Mouse (Mus musculus): ENCODE measurements around the gene Tmem243. TPM values are rescaled to one million over a fixed set of nuclear protein-coding genes. Genes with fewer than 3 reads are reported as not detected.
A peak's percentile ranks its signal among the peaks of the same experiment; 100 is the strongest.
"Not testable (repeated sequence)": the region's sequence is repeated elsewhere in the genome, so short reads cannot be mapped to it uniquely, and the experiment has no call there.

Gene Tmem243
- total RNA-seq, 1 experiment = 7.5 TPM

- Histone ChIP-seq H3K36me3 (ENCODE audit: control insufficient read depth, insufficient read depth, low read length, poor library complexity, severe bottlenecking) (peaks cover 2% of the 10 kb centered on the region), H3K9ac (ENCODE audit: insufficient read depth, low read depth, low read length, poor library complexity, severe bottlenecking) (peak within 1 kb of the TSS; percentile 99), H3K9me3 (ENCODE audit: control insufficient read depth, insufficient read depth, low read depth, low read length) (no peaks in the 10 kb centered on the region), H3K27ac (ENCODE audit: insufficient read depth, low read depth, low read length, poor library complexity, severe bottlenecking) (peak within 1 kb of the TSS; percentile 99), H3K4me3 (ENCODE audit: insufficient read depth in 1 of 2, low read depth in 1 of 2, low read length in 2 of 2, poor library complexity in 1 of 2, severe bottlenecking in 1 of 2) (peak within 1 kb of the TSS; percentile 84 to 96), H3K4me1 (ENCODE audit: control insufficient read depth in 2 of 2, insufficient read depth in 2 of 2, low read length in 2 of 2, poor library complexity in 1 of 2) (peaks cover 7 to 8% of the 10 kb centered on the region in 2 experiments; a peak in 3 of 4 replicates)
- in situ Hi-C loops (cut with MboI; ENCODE audit: low sequenced_read_pairs in 2 of 2, unreplicated experiment in 2 of 2) = no loop called here
- TF ChIP-seq HCFC1 (IDR thresholded peaks at IDR 0.05; ENCODE audit: borderline replicate concordance, insufficient read depth, low read length) = peak; percentile 75; the same call in 1 of the 2 replicates
- no peak for TF ChIP-seq ZNF384 (IDR thresholded peaks at IDR 0.05; ENCODE audit: low read depth, low read length)
- peak; percentile 73 for DNase-seq (ENCODE audit: low read depth, low spot score)
Observed at GRCm38 (mm10) chr5:9161456-9162041, 61.1 kb downstream of the Tmem243 start, which contains the start of gene Dmtf1. TSS of gene Dmtf1 (minus strand) at chr5:9161776.

- H3K36me3 ChIP-seq (ENCODE audit: control insufficient read depth, insufficient read depth, low read length, poor library complexity, severe bottlenecking) = peaks cover 2% of the 10 kb centered on the region
- no peak for DNase-seq (ENCODE audit: low read depth, low spot score)
- peaks cover 7% of the 10 kb centered on the region in 2 experiments for H3K4me1 ChIP-seq (ENCODE audit: control insufficient read depth in 2 of 2, insufficient read depth in 2 of 2, low read length in 2 of 2, poor library complexity in 1 of 2)
- TF ChIP-seq ZNF384 (IDR thresholded peaks at IDR 0.05; ENCODE audit: low read depth, low read length) (no peak), HCFC1 (IDR thresholded peaks at IDR 0.05; ENCODE audit: borderline replicate concordance, insufficient read depth, low read length) (no peak)
- peak overlapping the region; percentile 89 for H3K9ac ChIP-seq (ENCODE audit: insufficient read depth, low read depth, low read length, poor library complexity, severe bottlenecking)
- H3K4me3 ChIP-seq (ENCODE audit: insufficient read depth in 1 of 2, low read depth in 1 of 2, low read length in 2 of 2, poor library complexity in 1 of 2, severe bottlenecking in 1 of 2) = peak overlapping the region; percentile 84
- H3K27ac ChIP-seq (ENCODE audit: insufficient read depth, low read depth, low read length, poor library complexity, severe bottlenecking) = peak overlapping the region; percentile 68; the same call in 1 of the 2 replicates
- in situ Hi-C loops (cut with MboI; ENCODE audit: low sequenced_read_pairs in 2 of 2, unreplicated experiment in 2 of 2) = no loop called here
- H3K9me3 ChIP-seq (ENCODE audit: control insufficient read depth, insufficient read depth, low read depth, low read length) = no peaks in the 10 kb centered on the region
Observed at GRCm38 (mm10) chr5:9162088-9162487, 61.6 kb downstream of the Tmem243 start.

- no peaks in the 10 kb centered on the region for H3K9me3 ChIP-seq (ENCODE audit: control insufficient read depth, insufficient read depth, low read depth, low read length)
- DNase-seq (ENCODE audit: low read depth, low spot score) = peak; percentile 21
- no peak overlapping the region for H3K4me3 ChIP-seq (ENCODE audit: insufficient read depth in 1 of 2, low read depth in 1 of 2, low read length in 2 of 2, poor library complexity in 1 of 2, severe bottlenecking in 1 of 2)
- H3K27ac ChIP-seq (ENCODE audit: insufficient read depth, low read depth, low read length, poor library complexity, severe bottlenecking) = no peak overlapping the region
- in situ Hi-C loops (cut with MboI; ENCODE audit: low sequenced_read_pairs in 2 of 2, unreplicated experiment in 2 of 2) = no loop called here
- H3K4me1 ChIP-seq (ENCODE audit: control insufficient read depth in 2 of 2, insufficient read depth in 2 of 2, low read length in 2 of 2, poor library complexity in 1 of 2) = peaks cover 5 to 7% of the 10 kb centered on the region in 2 experiments
- no peak for TF ChIP-seq MAFK (IDR thresholded peaks at IDR 0.05; ENCODE audit: insufficient read depth, low read depth, low read length)
- no peak for TF ChIP-seq CHD2 (IDR thresholded peaks at IDR 0.05; ENCODE audit: low read depth, low read length)
- TF ChIP-seq ZC3H11A (IDR thresholded peaks at IDR 0.05; ENCODE audit: borderline replicate concordance, low read depth, low read length) = no peak
- no peak for TF ChIP-seq HCFC1 (IDR thresholded peaks at IDR 0.05; ENCODE audit: borderline replicate concordance, insufficient read depth, low read length)
- no peak for TF ChIP-seq ZNF384 (IDR thresholded peaks at IDR 0.05; ENCODE audit: low read depth, low read length)
- no peaks in the 10 kb centered on the region for H3K36me3 ChIP-seq (ENCODE audit: control insufficient read depth, insufficient read depth, low read length, poor library complexity, severe bottlenecking)
- no peak overlapping the region for H3K9ac ChIP-seq (ENCODE audit: insufficient read depth, low read depth, low read length, poor library complexity, severe bottlenecking)
Observed at GRCm38 (mm10) chr5:9163411-9163810, 62.9 kb downstream of the Tmem243 start.

GRCm38 (mm10) chr5:9165151-9165550 lies 64.7 kb downstream of the Tmem243 start:
- DNase-seq (ENCODE audit: low read depth, low spot score); H3K9me3 ChIP-seq (ENCODE audit: control insufficient read depth, insufficient read depth, low read depth, low read length); H3K9ac ChIP-seq (ENCODE audit: insufficient read depth, low read depth, low read length, poor library complexity, severe bottlenecking); H3K36me3 ChIP-seq (ENCODE audit: control insufficient read depth, insufficient read depth, low read length, poor library complexity, severe bottlenecking); H3K4me1 ChIP-seq (ENCODE audit: control insufficient read depth in 2 of 2, insufficient read depth in 2 of 2, low read length in 2 of 2, poor library complexity in 1 of 2); H3K27ac ChIP-seq (ENCODE audit: insufficient read depth, low read depth, low read length, poor library complexity, severe bottlenecking); H3K4me3 ChIP-seq (ENCODE audit: insufficient read depth in 1 of 2, low read depth in 1 of 2, low read length in 2 of 2, poor library complexity in 1 of 2, severe bottlenecking in 1 of 2); in situ Hi-C loops (cut with MboI; ENCODE audit: low sequenced_read_pairs in 2 of 2, unreplicated experiment in 2 of 2): not testable (repeated sequence)

- H3K9me3 ChIP-seq (ENCODE audit: control insufficient read depth, insufficient read depth, low read depth, low read length) = no peaks in the 10 kb centered on the region
- no peaks in the 10 kb centered on the region for H3K36me3 ChIP-seq (ENCODE audit: control insufficient read depth, insufficient read depth, low read length, poor library complexity, severe bottlenecking)
- H3K9ac ChIP-seq (ENCODE audit: insufficient read depth, low read depth, low read length, poor library complexity, severe bottlenecking) = no peak overlapping the region
- H3K27ac ChIP-seq (ENCODE audit: insufficient read depth, low read depth, low read length, poor library complexity, severe bottlenecking) = no peak overlapping the region
- peaks cover 4 to 5% of the 10 kb centered on the region in 2 experiments for H3K4me1 ChIP-seq (ENCODE audit: control insufficient read depth in 2 of 2, insufficient read depth in 2 of 2, low read length in 2 of 2, poor library complexity in 1 of 2)
- H3K4me3 ChIP-seq (ENCODE audit: insufficient read depth in 1 of 2, low read depth in 1 of 2, low read length in 2 of 2, poor library complexity in 1 of 2, severe bottlenecking in 1 of 2) = no peak overlapping the region
- no peak for DNase-seq (ENCODE audit: low read depth, low spot score)
- TF ChIP-seq CHD2 (IDR thresholded peaks at IDR 0.05; ENCODE audit: low read depth, low read length) (no peak), ZNF384 (IDR thresholded peaks at IDR 0.05; ENCODE audit: low read depth, low read length) (peak; percentile 52; the same call in 1 of the 2 replicates)
- in situ Hi-C loops (cut with MboI; ENCODE audit: low sequenced_read_pairs in 2 of 2, unreplicated experiment in 2 of 2) = no loop called here
Observed at GRCm38 (mm10) chr5:9166366-9166765, 65.9 kb downstream of the Tmem243 start.

GRCm38 (mm10) chr5:9169328-9170005 lies 69.0 kb downstream of the Tmem243 start:
- H3K9me3 ChIP-seq (ENCODE audit: control insufficient read depth, insufficient read depth, low read depth, low read length) = not testable (repeated sequence)

More at GRCm38 (mm10) chr5:9169328-9170005, 69.0 kb downstream of the Tmem243 start:
- H3K9ac ChIP-seq (ENCODE audit: insufficient read depth, low read depth, low read length, poor library complexity, severe bottlenecking); DNase-seq (ENCODE audit: low read depth, low spot score); H3K27ac ChIP-seq (ENCODE audit: insufficient read depth, low read depth, low read length, poor library complexity, severe bottlenecking); H3K4me1 ChIP-seq (ENCODE audit: control insufficient read depth in 2 of 2, insufficient read depth in 2 of 2, low read length in 2 of 2, poor library complexity in 1 of 2); in situ Hi-C loops (cut with MboI; ENCODE audit: low sequenced_read_pairs in 2 of 2, unreplicated experiment in 2 of 2); H3K4me3 ChIP-seq (ENCODE audit: insufficient read depth in 1 of 2, low read depth in 1 of 2, low read length in 2 of 2, poor library complexity in 1 of 2, severe bottlenecking in 1 of 2); H3K36me3 ChIP-seq (ENCODE audit: control insufficient read depth, insufficient read depth, low read length, poor library complexity, severe bottlenecking): not testable (repeated sequence)
